Mouse (Mus musculus): ENCODE measurements at regions not wholly inside any gene's neighbourhood (a gene's known extent, or its start where the extent isn't known, plus 50 kb on each side); places are given as distances from the start of the nearest gene placed in this dataset.
A peak's percentile ranks its signal among the peaks of the same experiment; 100 is the strongest.

DNA sequence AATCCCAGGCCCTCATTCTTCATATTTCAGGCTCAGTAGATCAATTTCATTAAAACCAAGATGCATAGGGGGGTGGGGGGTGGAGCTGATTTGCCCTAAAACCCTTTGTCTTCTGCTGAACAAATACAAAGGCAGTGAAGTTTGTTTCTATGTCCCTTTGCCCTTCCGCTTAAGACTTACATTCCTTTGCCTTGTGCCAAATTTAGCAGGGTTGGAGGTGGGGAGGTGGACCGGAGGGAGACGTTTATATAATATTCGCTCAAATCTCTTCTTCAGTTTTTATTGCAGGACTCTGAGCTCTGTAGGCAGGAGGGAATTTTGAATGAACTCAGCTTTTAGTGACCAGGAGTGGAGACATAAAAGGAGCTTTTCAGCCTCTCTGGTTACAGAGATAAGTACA is 258.8 kb downstream of the Fzd1 start:
- DNase-seq (ENCODE audit: low read depth, low spot score) = no peak

- no peak for DNase-seq (ENCODE audit: low read depth, low spot score)
Observed at GRCm38 (mm10) chr5:4498425-4498824, 259.4 kb downstream of the Fzd1 start.

DNA sequence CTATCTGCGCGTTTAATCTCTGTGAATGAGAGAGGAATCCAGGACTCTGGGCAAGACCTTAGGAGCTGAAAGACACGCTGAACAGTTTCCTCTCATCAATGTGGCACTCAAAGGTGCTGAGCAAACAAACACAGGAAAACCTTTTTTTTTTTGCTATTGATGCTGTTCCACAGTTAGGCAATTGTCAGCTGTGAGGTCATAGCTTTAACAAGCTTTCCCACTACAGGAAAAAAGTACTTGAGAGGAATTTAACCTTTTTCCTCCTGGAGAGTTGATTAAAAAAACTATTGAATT is 261.0 kb downstream of the Fzd1 start:
- DNase-seq (ENCODE audit: low read depth, low spot score) = no peak

DNA sequence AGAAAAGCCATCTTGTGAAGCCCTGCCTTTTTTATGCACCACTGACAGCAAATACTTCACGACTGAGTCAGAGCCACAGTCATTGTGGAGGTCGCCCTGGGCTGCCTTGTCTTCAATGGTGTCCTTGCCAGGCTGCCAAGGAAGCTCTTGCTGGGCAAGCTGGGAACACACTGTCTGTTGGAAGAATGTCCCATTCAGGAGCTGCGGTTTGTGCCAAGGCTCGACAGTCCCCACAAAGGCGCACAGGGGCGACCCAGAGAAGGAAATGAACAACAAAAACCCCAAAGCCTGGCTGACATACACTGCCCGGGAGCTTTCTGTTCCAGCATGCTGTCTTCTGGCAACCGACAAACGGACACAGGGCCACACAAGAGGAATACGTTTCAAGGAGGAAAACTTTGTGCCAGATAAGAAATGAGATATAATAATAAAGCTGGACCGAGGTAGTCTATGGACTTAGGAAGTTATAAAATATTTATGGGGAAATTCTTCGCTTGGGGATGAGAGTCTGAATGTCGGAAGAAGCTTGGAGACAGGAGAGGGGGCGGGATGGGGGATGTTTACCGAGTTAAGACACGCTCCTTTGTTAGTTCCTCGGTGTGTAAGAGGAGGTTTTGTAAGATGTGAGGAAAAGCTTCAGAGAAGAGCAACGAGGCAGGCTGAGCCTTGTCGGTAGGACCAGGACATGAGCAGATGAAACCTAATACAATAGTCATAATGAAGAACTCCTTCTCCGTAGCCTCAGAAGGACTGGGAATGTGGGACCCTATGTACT is 261.5 kb downstream of the Fzd1 start:
- DNase-seq (ENCODE audit: low read depth, low spot score) = no peak

DNA sequence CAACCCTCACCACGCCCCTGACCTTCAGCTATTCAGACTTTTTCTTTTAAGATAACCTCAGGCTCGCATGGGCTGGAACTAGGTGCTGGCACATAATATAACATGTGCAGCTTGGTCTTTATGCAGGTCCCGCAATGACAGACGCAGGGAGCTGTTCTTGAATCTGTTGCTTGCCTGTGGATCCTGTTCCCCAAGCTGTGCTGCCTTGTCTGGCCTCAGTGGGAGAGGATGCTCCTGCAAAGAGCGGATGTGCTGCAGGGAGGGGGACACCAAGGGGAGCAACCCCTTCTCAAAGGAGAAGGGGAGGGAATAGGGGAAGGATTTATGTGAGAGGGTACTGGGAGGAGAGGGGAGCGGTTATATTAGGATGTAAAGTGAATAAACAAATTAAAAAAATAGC is 262.4 kb downstream of the Fzd1 start:
- DNase-seq (ENCODE audit: low read depth, low spot score) = peak; percentile 4

- no peak for DNase-seq (ENCODE audit: low read depth, low spot score)
Observed at GRCm38 (mm10) chr5:4486391-4487132, 271.3 kb downstream of the Fzd1 start.

GRCm38 (mm10) chr5:4485542-4486390 is 272.1 kb downstream of the Fzd1 start:
- no peak for DNase-seq (ENCODE audit: low read depth, low spot score)

DNA sequence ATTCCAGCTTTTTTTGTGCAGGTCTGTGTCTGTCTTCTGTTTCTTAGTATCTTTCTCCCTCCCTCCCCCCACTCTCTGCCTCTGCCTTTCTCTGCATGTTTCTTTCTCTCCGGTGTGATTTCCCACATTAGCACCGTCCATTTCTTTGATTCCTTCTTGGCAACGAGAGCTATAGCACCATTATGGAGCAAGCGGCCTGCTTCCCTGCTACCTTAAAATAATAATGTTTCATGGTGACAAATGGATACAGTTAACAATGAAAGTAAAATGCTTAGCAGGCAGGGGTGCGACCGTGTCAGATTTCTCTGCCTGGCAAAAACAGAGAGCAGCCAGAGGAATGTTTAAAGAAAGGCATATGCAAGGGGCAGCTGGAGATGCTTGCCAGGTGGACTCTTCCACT is 273.1 kb downstream of the Fzd1 start:
- DNase-seq (ENCODE audit: low read depth, low spot score) = no peak

GRCm38 (mm10) chr5:4484151-4484550 is 273.7 kb downstream of the Fzd1 start:
- no peak for DNase-seq (ENCODE audit: low read depth, low spot score)

DNA sequence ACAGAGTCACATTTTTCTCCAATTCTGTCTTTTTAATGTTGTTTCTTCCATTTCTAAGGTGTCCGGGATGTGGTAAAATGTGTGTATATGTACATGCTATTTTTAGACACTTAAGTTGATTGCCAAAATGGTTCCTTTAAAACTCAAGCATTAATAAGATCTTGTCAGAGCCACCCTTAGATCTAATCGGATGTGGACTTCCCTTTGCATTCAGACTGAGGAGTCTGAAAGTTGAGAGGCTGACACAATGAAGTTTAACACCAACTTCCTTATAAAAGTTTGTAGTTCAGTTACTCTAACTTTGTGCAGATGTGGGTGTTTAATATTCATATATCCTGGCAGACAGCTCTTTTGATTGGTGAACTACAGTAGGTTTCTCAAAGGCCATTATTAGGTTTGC is 282.1 kb downstream of the Mterf1b start:
- DNase-seq (ENCODE audit: low read depth, low spot score) = no peak
